Mouse (Mus musculus) Patski (cell line): ENCODE results near the gene Rheb. TPM values are rescaled to one million over a fixed set of nuclear protein-coding genes. Genes with fewer than 3 reads are reported as not detected.
"Not testable (repeated sequence)": the region's sequence is repeated elsewhere in the genome, so short reads cannot be mapped to it uniquely, and the experiment has no call there.

Source experiments
- ATAC-seq: fragments of 100-300 bp; one replicate; pipeline ENCODE4 v1.8.0; 2021
- CTCF ChIA-PET: fragments of 350-600 bp; sonication (Branson Sonifier 250); formaldehyde crosslinking; loops from one replicate; lab custom pipeline; 2022; ENCODE audit warnings: inconsistent platforms; lab: Charles Lee
- POLR2A ChIA-PET: fragments of 350-600 bp; sonication (Branson Sonifier 250); formaldehyde crosslinking; loops from one replicate; lab custom pipeline; 2022; ENCODE audit warnings: antibody characterized with exemption, inconsistent platforms; lab: Charles Lee
- DNase-seq: peaks from one replicate; pipeline ENCODE4 v3.0.0-alpha.2; 2011; ENCODE audit warnings: low read depth, low spot score
- H3K27me3 ChIP-seq: fragments of 371-371 bp; one replicate; pipeline ENCODE4 v1.5.1; 2021
- CTCF ChIP-seq: fragments of 100-300 bp; IDR thresholded peaks from one replicate; pipeline ENCODE4 v1.5.1; 2021
- in situ Hi-C: fragments of 300-500 bp; cut with MboI; formaldehyde crosslinking; loops from 3 replicates; pipeline ENCODE4 v1.11.1; 2018; ENCODE audit warnings: low pct_unique_long_range_greater_than_20kb, mixed read lengths
- polyA plus RNA-seq: library from polyadenylated mRNA; unstranded; gene quantifications from one replicate; pipeline ENCODE4 v1.2.3, GENCODE M21; 2021

Rheb gene
- polyA plus RNA-seq, 1 experiment from 2014 or later, result 168 TPM

GRCm38 (mm10) chr5:24778082-24778842 lies 64.2 kb downstream of the Rheb start:
- POLR2A ChIA-PET, result no interaction called here
- DNase-seq (no peak), ATAC-seq (no peak)
- in situ Hi-C loops, result no loop called here
- no peaks in the 10 kb centered on the region for H3K27me3 ChIP-seq
- TF ChIP-seq CTCF, result no peak
- CTCF ChIA-PET, result interaction anchor here (1.0 to 2.4 kb wide), 4 partner anchors 12 to 232 kb away, joined by 3 to 8 read pairs (median 3); no protein-coding TSS in a partner anchor

GRCm38 (mm10) chr5:24776681-24777080 lies 65.7 kb downstream of the Rheb start:
- no peak for DNase-seq
- ATAC-seq, result no peak
- in situ Hi-C loops, result no loop called here
- no peak for TF ChIP-seq CTCF
- CTCF ChIA-PET, result interaction anchor here (0.9 to 1.7 kb wide), 4 partner anchors 11 to 113 kb away, joined by 3 read pairs; no protein-coding TSS in a partner anchor
- POLR2A ChIA-PET, result interaction anchor here (1.6 kb wide), 1 partner anchor 43 kb away, joined by 3 read pairs; no protein-coding TSS in a partner anchor
- H3K27me3 ChIP-seq, result no peaks in the 10 kb centered on the region

- DNase-seq, ATAC-seq, in situ Hi-C loops, CTCF ChIA-PET, H3K27me3 ChIP-seq, POLR2A ChIA-PET: not testable (repeated sequence)
Observed at GRCm38 (mm10) chr5:24774549-24774948, 67.9 kb downstream of the Rheb start.

- no peak for TF ChIP-seq CTCF
- ChIA-PET CTCF (interaction anchor here (1.3 kb wide), 1 partner anchor 22 kb away, joined by 4 read pairs; no protein-coding TSS in a partner anchor), POLR2A (no interaction called here)
- no peaks in the 10 kb centered on the region for H3K27me3 ChIP-seq
- DNase-seq, result no peak
- in situ Hi-C loops, result loop anchor here (5.0 kb wide), 1 partner anchor 34 kb away; no protein-coding TSS in a partner anchor
- no peak for ATAC-seq
Observed at GRCm38 (mm10) chr5:24757816-24758215, 84.6 kb downstream of the Rheb start, which contains the start of gene Crygn. Crygn (minus strand) TSS chr5:24758008.

GRCm38 (mm10) chr5:24756931-24757330 lies 85.5 kb downstream of the Rheb start:
- POLR2A ChIA-PET, result no interaction called here
- no peaks in the 10 kb centered on the region for H3K27me3 ChIP-seq
- ATAC-seq (no peak), DNase-seq (no peak)
- CTCF ChIA-PET, result interaction anchor here (1.3 kb wide), 1 partner anchor 23 kb away, joined by 4 read pairs; no protein-coding TSS in a partner anchor
- in situ Hi-C loops, result loop anchor here (5.0 kb wide), 1 partner anchor 35 kb away; no protein-coding TSS in a partner anchor
- no peak for TF ChIP-seq CTCF

Other genes starting within 250 kb of the Rheb start
- gene Smarcd3, start 218.2 kb downstream of the Rheb start, polyA plus RNA-seq, result 64.3 TPM
- gene Nub1, start 157.1 kb downstream of the Rheb start, polyA plus RNA-seq, result 85.2 TPM
- gene Wdr86, start 111.9 kb downstream of the Rheb start, polyA plus RNA-seq, result not detected
- gene Crygn, start 84.6 kb downstream of the Rheb start, polyA plus RNA-seq, result not detected